In genomic region chr19:48097942-48098596, GRCm38 (mm10) we compare ENCODE assay signal across 13 mouse cellular contexts.
DNase-seq lines count a peak whose midpoint lies in the region; ATAC-seq and TF ChIP-seq lines count a peak whose summit lies in the region.
"Had no signal": no experiment of that assay in that cellular context is flagged by ENCODE, and none has a peak within 500 bp of the region (broad histone marks: within the 10 kb centered on the region; RNA-seq: fewer than 3 reads in every experiment).

No protein-coding gene starts in this region.

- 40% methylated on average over 5 of the region's 5 CpGs for WGBS in midbrain, postnatal 0 days
- 71% methylated on average over 5 of the region's 5 CpGs for WGBS in midbrain, embryonic 13.5 days
- WGBS in liver, embryonic 12.5 days (ENCODE audit: insufficient replicate concordance), result 59% methylated on average over 5 of the region's 5 CpGs

- H3K4me2 ChIP-seq in midbrain, postnatal 0 days (ENCODE audit: low read depth, low read length, poor library complexity, severe bottlenecking), result no peak overlapping the region
- no peak overlapping the region for H3K4me2 ChIP-seq in midbrain, embryonic 13.5 days (replicated peaks)
- H3K4me2 ChIP-seq in liver, embryonic 12.5 days, result no peak overlapping the region
- H3K4me2 ChIP-seq: neural tube, embryonic 15.5 days had no signal

- DNase-seq in cerebellum, postnatal 10 days, result peak; percentile 41 to 50
- no peak for DNase-seq in cerebellum, adult 11 months
- peak; percentile 54 for DNase-seq in midbrain, postnatal 0 days (ENCODE audit: low spot score)
- peak; percentile 70 to 74 for DNase-seq in left cerebral cortex, adult 2 months (ENCODE audit: extremely low spot score in 1 of 2, low spot score in 2 of 2)
- peak; percentile 68 for DNase-seq in right cerebral cortex, postnatal 4 days
- no peak for DNase-seq in retina, postnatal 1 day
- DNase-seq: cerebellum, postnatal 36 days; kidney, postnatal 36 days; liver, postnatal 0 days had no signal

- H3K27ac ChIP-seq in midbrain, postnatal 0 days (ENCODE audit: low read depth, low read length), result peak overlapping the region; percentile 1; the same call in 1 of the 2 replicates
- H3K27ac ChIP-seq in midbrain, embryonic 13.5 days, result no peak overlapping the region
- peak overlapping the region; percentile 71 for H3K27ac ChIP-seq in left cerebral cortex, adult 2 months
- no peak overlapping the region for H3K27ac ChIP-seq in liver, embryonic 12.5 days
- H3K27ac ChIP-seq: neural tube, embryonic 15.5 days had no signal

- no peak overlapping the region for H3K4me3 ChIP-seq in midbrain, postnatal 0 days (ENCODE audit: low read depth, low read length)
- H3K4me3 ChIP-seq in midbrain, embryonic 13.5 days (replicated peaks), result no peak overlapping the region
- no peak overlapping the region for H3K4me3 ChIP-seq in left cerebral cortex, adult 2 months
- H3K4me3 ChIP-seq in liver, embryonic 12.5 days, result no peak overlapping the region
- H3K4me3 ChIP-seq: neural tube, embryonic 15.5 days had no signal

- H3K27me3 ChIP-seq in midbrain, postnatal 0 days (ENCODE audit: insufficient read depth, low read length), result no peaks in the 10 kb centered on the region
- H3K27me3 ChIP-seq in midbrain, embryonic 13.5 days, result no peaks in the 10 kb centered on the region
- no peaks in the 10 kb centered on the region for H3K27me3 ChIP-seq in liver, embryonic 12.5 days (replicated peaks)
- H3K27me3 ChIP-seq: neural tube, embryonic 15.5 days had no signal

- intact Hi-C loops in left cerebral cortex, adult 2 months (cut with DNase I), result loop anchor here (1.0 to 5.0 kb wide), 4 partner anchors 25 to 109 kb away; partner anchors contain the start of gene Sorcs3

- no peak for TF ChIP-seq CTCF in midbrain, postnatal 0 days (IDR thresholded peaks at IDR 0.05)
- TF ChIP-seq CTCF in left cerebral cortex, adult 2 months (IDR thresholded peaks at IDR 0.05), result no peak

- no peaks in the 10 kb centered on the region for H3K36me3 ChIP-seq in midbrain, postnatal 0 days (ENCODE audit: insufficient read depth, low read length)
- H3K36me3 ChIP-seq in midbrain, embryonic 13.5 days, result no peaks in the 10 kb centered on the region
- no peaks in the 10 kb centered on the region for H3K36me3 ChIP-seq in liver, embryonic 12.5 days
- H3K36me3 ChIP-seq: G1E; neural tube, embryonic 15.5 days had no signal

- no peak for ATAC-seq in midbrain, postnatal 0 days (ENCODE audit: low FRiP score)
- no peak for ATAC-seq in midbrain, embryonic 13.5 days
- no peak for ATAC-seq in liver, embryonic 12.5 days
- ATAC-seq: liver, postnatal 0 days had no signal

- H3K9me3 ChIP-seq in midbrain, postnatal 0 days (ENCODE audit: low read length), result no peaks in the 10 kb centered on the region
- H3K9me3 ChIP-seq in midbrain, embryonic 13.5 days, result no peaks in the 10 kb centered on the region
- no peaks in the 10 kb centered on the region for H3K9me3 ChIP-seq in liver, embryonic 12.5 days (replicated peaks)
- H3K9me3 ChIP-seq: neural tube, embryonic 15.5 days had no signal

- no peak overlapping the region for H3K9ac ChIP-seq in midbrain, postnatal 0 days (replicated peaks; ENCODE audit: low read length, poor library complexity, severe bottlenecking)
- H3K9ac ChIP-seq in midbrain, embryonic 13.5 days (replicated peaks), result no peak overlapping the region
- no peak overlapping the region for H3K9ac ChIP-seq in liver, embryonic 12.5 days
- H3K9ac ChIP-seq: liver, postnatal 0 days; neural tube, embryonic 15.5 days had no signal

- no peaks in the 10 kb centered on the region for H3K4me1 ChIP-seq in midbrain, postnatal 0 days (ENCODE audit: insufficient read depth, low read length)
- H3K4me1 ChIP-seq in midbrain, embryonic 13.5 days (replicated peaks), result 0 out of 2 replicates have a peak, but pooled peaks cover 6% of the 10 kb centered on the region
- no peaks in the 10 kb centered on the region for H3K4me1 ChIP-seq in liver, embryonic 12.5 days

Comparison
In these comparisons a context has a peak if more than half of its experiments do, and no peak if none do; other contexts are left out.
1. DNase-seq: peak in cerebellum, postnatal 10 days (2 of 2), midbrain, postnatal 0 days (single experiment), left cerebral cortex, adult 2 months (2 of 2) and right cerebral cortex, postnatal 4 days (single experiment); none in cerebellum, adult 11 months (single experiment) and retina, postnatal 1 day (single experiment).
2. H3K27ac ChIP-seq: peak in midbrain, postnatal 0 days (single experiment) and left cerebral cortex, adult 2 months (single experiment); none in midbrain, embryonic 13.5 days (single experiment) and liver, embryonic 12.5 days (single experiment).